8 mouse cellular contexts compared by ENCODE assay signal in the genomic region with DNA sequence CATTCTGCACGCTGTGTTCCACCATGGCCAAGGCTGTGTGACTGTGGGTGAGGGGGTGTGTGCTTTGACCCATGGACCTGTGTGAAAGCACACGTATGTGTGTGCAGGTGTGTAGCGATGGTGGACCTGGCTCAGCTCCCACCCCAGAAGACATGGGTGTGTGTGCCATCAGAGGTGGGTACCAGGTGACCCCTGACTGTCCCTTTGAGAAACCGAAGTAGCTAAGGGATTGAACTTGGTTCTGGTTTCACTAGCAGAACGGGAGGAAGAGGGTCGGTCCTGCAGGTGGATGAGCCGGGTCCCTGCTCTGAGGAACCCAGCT. TPM values are rescaled to one million over a fixed set of nuclear protein-coding genes. Genes with fewer than 3 reads are reported as not detected.
DNase-seq lines count a peak whose midpoint lies in the region; ATAC-seq and TF ChIP-seq lines count a peak whose summit lies in the region.

No protein-coding gene starts in this region.

- intact Hi-C loops in heart, postnatal 25 days (cut with DNase I), result loop anchor here (2.0 kb wide), 1 partner anchor 42 kb away; no protein-coding TSS in a partner anchor
- intact Hi-C loops in gastrocnemius, postnatal 14 days (cut with DNase I; ENCODE audit: low total_unique reads), result loop anchor here (5.0 kb wide), 1 partner anchor 84 kb away; no protein-coding TSS in a partner anchor

- WGBS in heart, embryonic 15.5 days, result 49% methylated on average over 7 of the region's 7 CpGs
- WGBS in hindbrain, embryonic 14.5 days, result 36% methylated on average over 7 of the region's 7 CpGs
- WGBS in midbrain, embryonic 13.5 days, result 59% methylated on average over 7 of the region's 7 CpGs

- H3K36me3 ChIP-seq in heart, embryonic 15.5 days, result no peaks in the 10 kb centered on the region
- no peaks in the 10 kb centered on the region for H3K36me3 ChIP-seq in hindbrain, embryonic 14.5 days (replicated peaks; ENCODE audit: control insufficient read depth, insufficient read depth)
- no peaks in the 10 kb centered on the region for H3K36me3 ChIP-seq in midbrain, embryonic 13.5 days

- H3K9ac ChIP-seq in heart, embryonic 15.5 days, result peak overlapping the region; percentile 96
- H3K9ac ChIP-seq in hindbrain, embryonic 14.5 days, result peak overlapping the region; percentile 100
- H3K9ac ChIP-seq in midbrain, embryonic 13.5 days (replicated peaks), result peak overlapping the region; percentile 99

- DNase-seq in heart, postnatal 25 days (ENCODE audit: low spot score), result no peak
- DNase-seq in hindbrain, embryonic 14.5 days (ENCODE audit: low spot score), result no peak
- DNase-seq in gastrocnemius, postnatal 14 days, result no peak
- DNase-seq in layer of hippocampus, adult 9-10 months (ENCODE audit: low spot score), result no peak
- no peak for DNase-seq in adrenal gland, postnatal 36 days

- H3K4me1 ChIP-seq in heart, embryonic 15.5 days (replicated peaks), result peaks cover 48% of the 10 kb centered on the region
- H3K4me1 ChIP-seq in cortical plate, adult 2 months (ENCODE audit: control insufficient read depth, insufficient read depth, low read length), result peaks cover 4% of the 10 kb centered on the region; the same call in 1 of the 2 replicates
- peaks cover 37% of the 10 kb centered on the region for H3K4me1 ChIP-seq in hindbrain, embryonic 14.5 days (replicated peaks; ENCODE audit: control insufficient read depth, insufficient read depth, low read length)
- H3K4me1 ChIP-seq in midbrain, embryonic 13.5 days (replicated peaks), result peaks cover 54% of the 10 kb centered on the region

- no peak for TF ChIP-seq CTCF in cortical plate, adult 2 months (IDR thresholded peaks at IDR 0.05; ENCODE audit: extremely low read depth, insufficient read depth, low read length)

- 0 out of 2 replicates have a peak, but pooled peaks cover 3% of the 10 kb centered on the region for H3K27me3 ChIP-seq in heart, embryonic 15.5 days
- H3K27me3 ChIP-seq in hindbrain, embryonic 14.5 days (ENCODE audit: control insufficient read depth, insufficient read depth, low read length), result no peaks in the 10 kb centered on the region
- H3K27me3 ChIP-seq in midbrain, embryonic 13.5 days, result peaks cover 21% of the 10 kb centered on the region; the same call in 1 of the 2 replicates

- H3K4me3 ChIP-seq in heart, embryonic 15.5 days, result peak overlapping the region; percentile 88
- peak overlapping the region; percentile 73 for H3K4me3 ChIP-seq in cortical plate, adult 2 months (ENCODE audit: insufficient read depth, low read length)
- H3K4me3 ChIP-seq in hindbrain, embryonic 14.5 days (replicated peaks; ENCODE audit: low read length), result peak overlapping the region; percentile 97
- peak overlapping the region; percentile 88 for H3K4me3 ChIP-seq in midbrain, embryonic 13.5 days (replicated peaks)

- no peak for TF ChIP-seq POLR2A in cortical plate, adult 2 months (IDR thresholded peaks at IDR 0.05; ENCODE audit: extremely low read depth, insufficient read depth, low read length)

- peak overlapping the region; percentile 99 for H3K4me2 ChIP-seq in heart, embryonic 15.5 days
- H3K4me2 ChIP-seq in hindbrain, embryonic 14.5 days (replicated peaks), result peak overlapping the region; percentile 92
- peak overlapping the region; percentile 88 for H3K4me2 ChIP-seq in midbrain, embryonic 13.5 days (replicated peaks)

- no peak overlapping the region for H3K27ac ChIP-seq in heart, embryonic 15.5 days
- H3K27ac ChIP-seq in cortical plate, adult 2 months (ENCODE audit: insufficient read depth, low read length), result no peak overlapping the region
- peak overlapping the region; percentile 89; the same call in 1 of the 2 replicates for H3K27ac ChIP-seq in hindbrain, embryonic 14.5 days
- 0 out of 2 replicates have a peak overlapping the region, but pooled peaks have one; percentile 89 for H3K27ac ChIP-seq in midbrain, embryonic 13.5 days

- no peaks in the 10 kb centered on the region for H3K9me3 ChIP-seq in heart, embryonic 15.5 days (replicated peaks)
- H3K9me3 ChIP-seq in hindbrain, embryonic 14.5 days (ENCODE audit: control insufficient read depth, low read length), result no peaks in the 10 kb centered on the region
- no peaks in the 10 kb centered on the region for H3K9me3 ChIP-seq in midbrain, embryonic 13.5 days

- ATAC-seq in heart, embryonic 15.5 days (replicated peaks; ENCODE audit: insufficient number of reproducible peaks, insufficient read depth, low FRiP score, low read depth), result no peak
- ATAC-seq in hindbrain, embryonic 14.5 days (ENCODE audit: low FRiP score), result no peak
- no peak; the same call in 1 of the 2 replicates for ATAC-seq in midbrain, embryonic 13.5 days

RNA-seq across cellular contexts. Expression of a gene that starts 0.8 kb away (rescaled TPM):
- 18.4 and 28.4 TPM in 2 replicates for polyA plus RNA-seq in heart, embryonic 15.5 days (2015; fragmentation: Nextera tagmentation; extraction: Ambion mirVana)
- total RNA-seq in heart, postnatal 25 days (2021), result 10 to 100 TPM; 37.7 to 41.9 TPM
- 81.5 and 83.1 TPM in 2 replicates for polyA plus RNA-seq in cortical plate, adult 2 months (2012; rRNA removed)
- polyA plus RNA-seq in hindbrain, embryonic 14.5 days (2014; fragmentation: Nextera tagmentation; extraction: Ambion mirVana), result 110 and 129 TPM in 2 replicates
- polyA plus RNA-seq in midbrain, embryonic 13.5 days (2015; fragmentation: Nextera tagmentation; extraction: Ambion mirVana), result 72.3 and 72.9 TPM in 2 replicates
- 10 to 100 TPM; 23.3 to 25.2 TPM for total RNA-seq in gastrocnemius, postnatal 14 days (2021)
- total RNA-seq in adrenal gland, postnatal 36 days (2021), result 100 to 1,000 TPM; 294 to 435 TPM

Comparison
In these comparisons a context has a peak if more than half of its experiments do, and no peak if none do; other contexts are left out.
1. H3K27ac ChIP-seq: peak in hindbrain, embryonic 14.5 days (single experiment) and midbrain, embryonic 13.5 days (single experiment); none in heart, embryonic 15.5 days (single experiment) and cortical plate, adult 2 months (single experiment).
2. Peak in every context shown above with its lines, with median percentiles within 50 percentile points of each other: H3K4me2 ChIP-seq, H3K4me3 ChIP-seq and H3K9ac ChIP-seq.